Mouse (Mus musculus) MEL (cell line): ENCODE results near the gene Fbxo41. TPM values are rescaled to one million over a fixed set of nuclear protein-coding genes. Genes with fewer than 3 reads are reported as not detected.

Experiments used
- DNase-seq: peaks from one replicate; pipeline ENCODE4 v3.0.0; 2011; ENCODE audit warnings: low read depth, low spot score
- H3K27ac ChIP-seq: 2 replicates; pipeline ENCODE4 v1.5.1; 2012; ENCODE audit warnings: low read depth, mild to moderate bottlenecking, control low read depth, low read length, moderate library complexity; ENCODE audit not compliant: control insufficient read depth
- H3K27me3 ChIP-seq, 2 experiments: fragments of 150-350 bp in 1 of 2; sonication (generic) in 1 of 2; 2 replicates each; pipeline ENCODE4 v1.6.1; 2012; ENCODE audit warnings: low read length in 2 of 2, mild to moderate bottlenecking in 2 of 2, improper control_type of control experiment in 1 of 2, moderate library complexity in 1 of 2; ENCODE audit not compliant: insufficient read depth in 2 of 2, control insufficient read depth in 1 of 2
- H3K36me3 ChIP-seq, 2 experiments: 2 replicates each; pipeline ENCODE4 v1.6.1; 2012 to 2014; ENCODE audit warnings: low read length in 2 of 2, improper control_type of control experiment in 1 of 2, inconsistent platforms in 1 of 2, mild to moderate bottlenecking in 1 of 2; ENCODE audit not compliant: insufficient read depth in 2 of 2, control insufficient read depth in 1 of 2
- H3K4me1 ChIP-seq, 2 experiments: fragments of 150-350 bp in 1 of 2; sonication (generic) in 1 of 2; 2 replicates each; pipeline ENCODE4 v1.6.1; 2012; ENCODE audit warnings: low read length in 2 of 2, improper control_type of control experiment in 1 of 2, mild to moderate bottlenecking in 1 of 2; ENCODE audit not compliant: insufficient read depth in 2 of 2, control insufficient read depth in 1 of 2
- H3K4me3 ChIP-seq, 2 experiments: fragments of 150-350 bp in 1 of 2; sonication (generic) in 1 of 2; 2 replicates each; pipeline ENCODE4 v1.5.1; 2012; ENCODE audit warnings: low read depth in 2 of 2, low read length in 2 of 2, mild to moderate bottlenecking in 2 of 2, moderate library complexity in 2 of 2, control low read depth in 1 of 2, improper control_type of control experiment in 1 of 2; ENCODE audit not compliant: control insufficient read depth in 1 of 2, insufficient read depth in 1 of 2
- H3K79me2 ChIP-seq: 2 replicates; pipeline ENCODE4 v1.6.1; 2012; ENCODE audit warnings: mild to moderate bottlenecking, low read length, moderate library complexity; ENCODE audit not compliant: control insufficient read depth, poor library complexity, insufficient read depth
- H3K9ac ChIP-seq: 2 replicates; pipeline ENCODE4 v1.6.1; 2012; ENCODE audit warnings: low read depth, mild to moderate bottlenecking, control low read depth, low read length, moderate library complexity; ENCODE audit not compliant: control insufficient read depth, poor library complexity, severe bottlenecking
- H3K9me3 ChIP-seq: fragments of 150-350 bp; sonication (generic); replicated peaks from 2 replicates; pipeline ENCODE4 v1.6.1; 2012; ENCODE audit warnings: mild to moderate bottlenecking, low read length, improper control_type of control experiment, moderate library complexity; ENCODE audit not compliant: insufficient read depth
- BHLHE40 ChIP-seq: IDR thresholded peaks from 2 replicates; pipeline ENCODE4 v1.6.1; 2012; ENCODE audit warnings: low read depth, mild to moderate bottlenecking, inconsistent platforms, low read length, improper control_type of control experiment, borderline replicate concordance
- CHD1 ChIP-seq: IDR thresholded peaks from 2 replicates; pipeline ENCODE4 v1.6.1; 2012; ENCODE audit warnings: low read depth, mild to moderate bottlenecking, inconsistent platforms, low read length, improper control_type of control experiment
- CHD2 ChIP-seq: IDR thresholded peaks from 2 replicates; pipeline ENCODE4 v1.6.1; 2011; ENCODE audit warnings: low read length, improper control_type of control experiment
- CTCF ChIP-seq, 3 experiments: IDR thresholded peaks in 2 of 3; conservative IDR thresholded peaks in 1 of 3; 2 replicates each; pipeline ENCODE4 v1.5.1; 2011 to 2012; ENCODE audit warnings: low read length in 3 of 3, low read depth in 2 of 3, mild to moderate bottlenecking in 2 of 3, improper control_type of control experiment in 1 of 3, inconsistent platforms in 1 of 3, mixed read lengths in 1 of 3, moderate library complexity in 1 of 3; ENCODE audit not compliant: control insufficient read depth in 1 of 3, insufficient read depth in 1 of 3, poor library complexity in 1 of 3, severe bottlenecking in 1 of 3
- E2F4 ChIP-seq: IDR thresholded peaks from 2 replicates; pipeline ENCODE4 v1.6.1; 2011; ENCODE audit warnings: low read depth, low read length, improper control_type of control experiment, borderline replicate concordance
- ELF1 ChIP-seq: IDR thresholded peaks from 2 replicates; pipeline ENCODE4 v1.6.1; 2014; ENCODE audit warnings: low read depth, mild to moderate bottlenecking, inconsistent platforms, low read length, improper control_type of control experiment, moderate library complexity
- ETS1 ChIP-seq: IDR thresholded peaks from 2 replicates; pipeline ENCODE4 v1.6.1; 2012; ENCODE audit warnings: low read depth, mild to moderate bottlenecking, inconsistent platforms, low read length, improper control_type of control experiment, moderate library complexity
- GABPA ChIP-seq: IDR thresholded peaks from 2 replicates; pipeline ENCODE4 v1.6.1; 2012; ENCODE audit warnings: low read depth, mild to moderate bottlenecking, inconsistent platforms, low read length, improper control_type of control experiment, moderate library complexity
- GATA1 ChIP-seq: IDR thresholded peaks from 2 replicates; pipeline ENCODE4 v1.6.1; 2011; ENCODE audit warnings: low read depth, low read length, improper control_type of control experiment
- HCFC1 ChIP-seq: IDR thresholded peaks from 2 replicates; pipeline ENCODE4 v1.6.1; 2012; ENCODE audit warnings: low read depth, mild to moderate bottlenecking, inconsistent platforms, low read length, improper control_type of control experiment, moderate library complexity
- MAFK ChIP-seq: IDR thresholded peaks from 2 replicates; pipeline ENCODE4 v1.6.1; 2011; ENCODE audit warnings: low read depth, mild to moderate bottlenecking, low read length, improper control_type of control experiment, borderline replicate concordance
- MAZ ChIP-seq: IDR thresholded peaks from 2 replicates; pipeline ENCODE4 v1.6.1; 2012; ENCODE audit warnings: low read depth, mild to moderate bottlenecking, inconsistent platforms, low read length, improper control_type of control experiment
- MEF2A ChIP-seq: IDR thresholded peaks from 2 replicates; pipeline ENCODE4 v1.6.1; 2014; ENCODE audit warnings: low read depth, mild to moderate bottlenecking, inconsistent platforms, low read length, improper control_type of control experiment; ENCODE audit not compliant: poor library complexity, insufficient replicate concordance, severe bottlenecking; ENCODE audit errors: extremely low read depth
- MXI1 ChIP-seq: IDR thresholded peaks from 2 replicates; pipeline ENCODE4 v1.6.1; 2011; ENCODE audit warnings: mild to moderate bottlenecking, low read depth, low read length, improper control_type of control experiment
- MYC ChIP-seq: IDR thresholded peaks from 2 replicates; pipeline ENCODE4 v1.6.1; 2011; ENCODE audit warnings: low read depth, mild to moderate bottlenecking, low read length, improper control_type of control experiment, moderate library complexity
- NRF1 ChIP-seq: IDR thresholded peaks from 2 replicates; pipeline ENCODE4 v1.6.1; 2014; ENCODE audit warnings: low read depth, mild to moderate bottlenecking, inconsistent platforms, low read length, improper control_type of control experiment, moderate library complexity; ENCODE audit not compliant: poor library complexity, insufficient read depth, severe bottlenecking
- POLR2A ChIP-seq, 2 experiments: IDR thresholded peaks; 2 replicates each; pipeline ENCODE4 v1.6.1; 2011 to 2012; ENCODE audit warnings: low read length in 2 of 2, mild to moderate bottlenecking in 2 of 2, control low read depth in 1 of 2, improper control_type of control experiment in 1 of 2, low read depth in 1 of 2, moderate library complexity in 1 of 2; ENCODE audit not compliant: control insufficient read depth in 1 of 2, insufficient read depth in 1 of 2, poor library complexity in 1 of 2
- POLR2AphosphoS2 ChIP-seq: IDR thresholded peaks from 2 replicates; pipeline ENCODE4 v1.6.1; 2011; ENCODE audit warnings: low read length, improper control_type of control experiment
- POLR2AphosphoS5 ChIP-seq: IDR thresholded peaks from 2 replicates; pipeline ENCODE4 v1.6.1; 2012; ENCODE audit warnings: low read depth, borderline replicate concordance, mild to moderate bottlenecking, inconsistent platforms, low read length, moderate library complexity, mixed read lengths
- RCOR1 ChIP-seq: IDR thresholded peaks from 2 replicates; pipeline ENCODE4 v1.6.1; 2012; ENCODE audit warnings: low read depth, mild to moderate bottlenecking, inconsistent platforms, low read length, improper control_type of control experiment
- SIN3A ChIP-seq: IDR thresholded peaks from 2 replicates; pipeline ENCODE4 v1.6.1; 2012; ENCODE audit warnings: low read length, improper control_type of control experiment, inconsistent platforms
- SMC3 ChIP-seq: IDR thresholded peaks from 2 replicates; pipeline ENCODE4 v1.6.1; 2011; ENCODE audit warnings: low read depth, low read length, improper control_type of control experiment
- TAL1 ChIP-seq: IDR thresholded peaks from 2 replicates; pipeline ENCODE4 v1.6.1; 2012; ENCODE audit warnings: mild to moderate bottlenecking, inconsistent platforms, low read length, moderate library complexity, mixed read lengths
- TBP ChIP-seq: IDR thresholded peaks from 2 replicates; pipeline ENCODE4 v1.8.0; 2011; ENCODE audit warnings: low read depth, low read length, improper control_type of control experiment
- TCF12 ChIP-seq: IDR thresholded peaks from 2 replicates; pipeline ENCODE4 v1.6.1; 2014; ENCODE audit warnings: low read depth, mild to moderate bottlenecking, inconsistent platforms, low read length, improper control_type of control experiment, moderate library complexity
- UBTF ChIP-seq: IDR thresholded peaks from 2 replicates; pipeline ENCODE4 v1.6.1; 2012; ENCODE audit warnings: low read depth, mild to moderate bottlenecking, inconsistent platforms, low read length, improper control_type of control experiment, moderate library complexity, borderline replicate concordance; ENCODE audit not compliant: insufficient read depth
- USF1 ChIP-seq: IDR thresholded peaks from 2 replicates; pipeline ENCODE4 v1.6.1; 2014; ENCODE audit warnings: low read depth, mild to moderate bottlenecking, inconsistent platforms, low read length, improper control_type of control experiment, moderate library complexity
- ZC3H11A ChIP-seq: IDR thresholded peaks from 2 replicates; pipeline ENCODE4 v1.6.1; 2012; ENCODE audit warnings: low read depth, mild to moderate bottlenecking, inconsistent platforms, low read length, improper control_type of control experiment
- ZKSCAN1 ChIP-seq: IDR thresholded peaks from 2 replicates; pipeline ENCODE4 v1.6.1; 2012; ENCODE audit warnings: low read depth, mild to moderate bottlenecking, inconsistent platforms, low read length, improper control_type of control experiment, moderate library complexity
- ZMIZ1 ChIP-seq: IDR thresholded peaks from 2 replicates; pipeline ENCODE4 v1.6.1; 2012; ENCODE audit warnings: low read depth, mild to moderate bottlenecking, inconsistent platforms, low read length, improper control_type of control experiment, moderate library complexity
- ZNF384 ChIP-seq: IDR thresholded peaks from 2 replicates; pipeline ENCODE4 v1.6.1; 2012; ENCODE audit warnings: low read depth, mild to moderate bottlenecking, inconsistent platforms, low read length, improper control_type of control experiment
- polyA plus RNA-seq, 2 experiments: library from polyadenylated mRNA; stranded (reverse) in 1 of 2; unstranded in 1 of 2; fragments of >175 nt in 1 of 2; fragments of >200 nt in 1 of 2; gene quantifications; 2 replicates each; pipeline versions ENCODE4 v1.2.1 to v1.2.4; 2012; ENCODE audit warnings: low replicate concordance in 2 of 2, low read depth in 1 of 2; ENCODE audit not compliant: insufficient read length in 2 of 2, insufficient read depth in 1 of 2, missing spikeins in 1 of 2
- total RNA-seq: library from RNA; depleted of rRNA; stranded (reverse); fragments of 300-350 nt; gene quantifications from 2 replicates; pipeline ENCODE4 v1.2.3, GENCODE M21; 2012

Fbxo41 gene
- total and polyA plus RNA-seq, 3 experiments, result 0.01 to 0.04 TPM; not detected in 1

- Histone ChIP-seq H3K4me1 (no peaks in the 10 kb centered on the region), H3K79me2 (no peaks in the 10 kb centered on the region), H3K27me3 (no peaks in the 10 kb centered on the region), H3K27ac (no peak overlapping the region), H3K9ac (no peak overlapping the region), H3K9me3 (no peaks in the 10 kb centered on the region), H3K36me3 (no peaks in the 10 kb centered on the region), H3K4me3 (no peak overlapping the region)
- DNase-seq, result no peak
- TF ChIP-seq BHLHE40 (no peak), TCF12 (no peak), ELF1 (no peak), MXI1 (no peak), POLR2AphosphoS2 (no peak), MAFK (no peak), ZNF384 (no peak), CHD2 (no peak), TBP (no peak), ZMIZ1 (no peak), GABPA (no peak), SMC3 (no peak), E2F4 (no peak), TAL1 (no peak), GATA1 (no peak), CTCF (IDR thresholded peaks at IDR 0.05 in 2 of 3, conservative IDR thresholded peaks at IDR 0.05 in 1 of 3; ENCODE audit: control insufficient read depth in 1 of 3, insufficient read depth in 1 of 3, low read depth in 2 of 3, low read length in 3 of 3, poor library complexity in 1 of 3, severe bottlenecking in 1 of 3) (no peak), POLR2A (IDR thresholded peaks at IDR 0.05; ENCODE audit: control insufficient read depth in 1 of 2, insufficient read depth in 1 of 2, low read depth in 1 of 2, low read length in 2 of 2, poor library complexity in 1 of 2) (no peak), ZKSCAN1 (no peak), NRF1 (no peak), USF1 (no peak)
Measured at GRCm38 (mm10) chr6:85480685-85481084, 22.1 kb downstream of the Fbxo41 start.

- Histone ChIP-seq H3K4me1 (no peaks in the 10 kb centered on the region), H3K27me3 (no peaks in the 10 kb centered on the region)
- TF ChIP-seq POLR2AphosphoS5 (no peak), MAZ (no peak), ZC3H11A (no peak), UBTF (no peak), MYC (no peak), RCOR1 (no peak), GABPA (no peak), SIN3A (no peak), HCFC1 (no peak), ZKSCAN1 (no peak), ZNF384 (no peak), MEF2A (no peak), CHD2 (no peak), ETS1 (no peak), CHD1 (no peak), BHLHE40 (no peak), TBP (no peak), POLR2AphosphoS2 (no peak), NRF1 (no peak)
- TF ChIP-seq, all 39 proteins: peak for 0
- Histone ChIP-seq H3K27ac (no peak overlapping the region), H3K36me3 (no peaks in the 10 kb centered on the region), H3K79me2 (no peaks in the 10 kb centered on the region), H3K9me3 (no peaks in the 10 kb centered on the region), H3K9ac (no peak overlapping the region), H3K4me3 (no peak overlapping the region)
- DNase-seq, result no peak
Measured at GRCm38 (mm10) chr6:85479979-85480378, 22.8 kb downstream of the Fbxo41 start.
